Mouse (Mus musculus) kidney, embryonic 16.5 days (tissue): ENCODE measurements at regions not wholly inside any gene's neighbourhood (a gene's known extent, or its start where the extent isn't known, plus 50 kb on each side); places are given as distances from the start of the nearest gene placed in this dataset.

Experiments used
- ATAC-seq: fragments of 200-750 bp; cut with Nextera tagmentation; 2 replicates; pipeline ENCODE4 v1.8.0; 2017; ENCODE audit warnings: moderate TSS enrichment; ENCODE audit not compliant: low FRiP score, low TSS enrichment
- H3K27ac ChIP-seq: fragments of 300-500 bp; sonication (generic); 2 replicates; pipeline ENCODE4 v1.5.1; 2014; ENCODE audit warnings: low read length
- H3K27me3 ChIP-seq: fragments of 300-500 bp; sonication (generic); 2 replicates; pipeline ENCODE4 v1.6.1; 2014; ENCODE audit warnings: low read length, control low read depth, mixed read lengths; ENCODE audit not compliant: insufficient read depth
- H3K36me3 ChIP-seq: fragments of 300-500 bp; sonication (generic); 2 replicates; pipeline ENCODE4 v1.6.1; 2014; ENCODE audit warnings: low read length, control low read depth, mixed read lengths; ENCODE audit not compliant: insufficient read depth
- H3K4me1 ChIP-seq: fragments of 300-500 bp; sonication (generic); 2 replicates; pipeline ENCODE4 v1.6.1; 2014; ENCODE audit warnings: low read length, control low read depth, mixed read lengths; ENCODE audit not compliant: insufficient read depth
- H3K4me2 ChIP-seq: fragments of 300-500 bp; sonication (generic); replicated peaks from 2 replicates; pipeline ENCODE4 v1.6.1; 2014; ENCODE audit warnings: low read depth, low read length
- H3K4me3 ChIP-seq: fragments of 300-500 bp; sonication (generic); 2 replicates; pipeline ENCODE4 v1.5.1; 2014; ENCODE audit warnings: mild to moderate bottlenecking, low read length
- H3K9ac ChIP-seq: fragments of 300-500 bp; sonication (generic); replicated peaks from 2 replicates; pipeline ENCODE4 v1.6.1; 2014; ENCODE audit warnings: low read length
- H3K9me3 ChIP-seq: fragments of 300-500 bp; sonication (generic); 2 replicates; pipeline ENCODE4 v1.6.1; 2016; ENCODE audit warnings: low read length, control low read depth
- WGBS: fragments of 180-500 bp; shearing (Covaris S2); extraction: QIAGEN DNeasy Blood & Tissue Kit; methylation state at CpG from one replicate; pipeline ENCODE4 v1.1.7; 2014; 5-methylcytosine and 5-hydroxymethylcytosine counted together

- H3K27me3 ChIP-seq: no peaks in the 10 kb centered on the region
- no peaks in the 10 kb centered on the region for H3K4me1 ChIP-seq
- no peaks in the 10 kb centered on the region for H3K9me3 ChIP-seq
- no peaks in the 10 kb centered on the region for H3K36me3 ChIP-seq
- no peak overlapping the region for H3K4me2 ChIP-seq
- ATAC-seq: no peak
- WGBS: 96% methylated on average over 5 of the region's 5 CpGs
- no peak overlapping the region for H3K9ac ChIP-seq
- no peak overlapping the region for H3K27ac ChIP-seq
- no peak overlapping the region for H3K4me3 ChIP-seq
These were observed 50.9 kb upstream of the Kcnj15 start for GRCm38 (mm10) chr16:95206445-95206844.

GRCm38 (mm10) chr16:95207547-95207946 lies 49.8 kb upstream of the Kcnj15 start:
- no peak overlapping the region for H3K27ac ChIP-seq
- 73% methylated on average over 6 of the region's 6 CpGs for WGBS

More at GRCm38 (mm10) chr16:95207547-95207946, 49.8 kb upstream of the Kcnj15 start:
- Histone ChIP-seq H3K36me3 (no peaks in the 10 kb centered on the region), H3K4me2 (no peak overlapping the region), H3K4me3 (no peak overlapping the region), H3K27me3 (no peaks in the 10 kb centered on the region), H3K9ac (no peak overlapping the region), H3K4me1 (no peaks in the 10 kb centered on the region), H3K9me3 (no peaks in the 10 kb centered on the region)
- ATAC-seq: no peak
